Mouse (Mus musculus) G1E (cell line): ENCODE data around the gene Slc26a9.

Experiments used
- CTCF ChIP-seq: IDR thresholded peaks from 2 replicates; pipeline ENCODE4 v1.5.1; 2012; ENCODE audit warnings: low read depth, low read length, inconsistent platforms, mixed read lengths
- GATA1 ChIP-seq: IDR thresholded peaks from 2 replicates; pipeline ENCODE4 v1.6.1; 2012; ENCODE audit warnings: borderline replicate concordance, low read length, inconsistent platforms, mixed read lengths
- GATA2 ChIP-seq: IDR thresholded peaks from 2 replicates; pipeline ENCODE4 v1.6.1; 2012; ENCODE audit warnings: low read depth, low read length, inconsistent platforms, borderline replicate concordance
- TAL1 ChIP-seq: conservative IDR thresholded peaks from 2 replicates; pipeline ENCODE4 v1.6.1; 2012; ENCODE audit warnings: low read depth, low read length, inconsistent platforms, mixed read lengths

DNA sequence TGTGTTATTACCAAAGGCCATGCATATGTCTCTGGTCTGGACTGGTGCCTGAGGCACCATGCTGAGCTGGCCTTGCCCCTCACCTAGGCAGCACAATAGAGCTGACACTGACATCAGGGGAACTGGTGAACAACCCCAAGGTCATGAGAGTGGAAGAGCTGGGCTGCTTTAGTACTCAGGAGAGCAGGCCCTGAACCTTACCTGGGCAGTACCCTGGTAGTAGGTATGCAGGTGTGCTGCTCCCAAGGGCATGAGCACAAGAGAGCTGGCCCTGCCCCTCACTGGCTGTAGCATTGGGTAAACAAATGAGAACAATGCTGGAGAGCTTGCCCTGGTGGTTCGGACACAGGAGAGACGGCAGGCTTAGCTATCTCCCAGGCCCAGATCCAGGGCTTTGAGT lies 48.5 kb upstream of the Slc26a9 start:
- TF ChIP-seq GATA2, result no peak
- no peak for TF ChIP-seq CTCF
- no peak for TF ChIP-seq GATA1
- no peak for TF ChIP-seq TAL1
